38 mouse cellular contexts compared by ENCODE assay signal in genomic region chr11:33637107-33637506, GRCm38 (mm10). TPM values are rescaled to one million over a fixed set of nuclear protein-coding genes. Genes with fewer than 3 reads are reported as not detected.
"Had no signal": no experiment of that assay in that cellular context is flagged by ENCODE, and none has a peak within 500 bp of the region (broad histone marks: within the 10 kb centered on the region; RNA-seq: fewer than 3 reads in every experiment).

No protein-coding gene starts in this region.

- H3K9ac ChIP-seq: heart, embryonic 13.5 days; heart, embryonic 15.5 days; hindbrain, embryonic 13.5 days; hindbrain, embryonic 15.5 days; limb, embryonic 12.5 days; liver, embryonic 13.5 days; liver, embryonic 15.5 days had no signal

- H3K36me3 ChIP-seq: heart, embryonic 10.5 days; heart, embryonic 13.5 days; heart, embryonic 15.5 days; limb, embryonic 10.5 days; limb, embryonic 12.5 days; liver, embryonic 13.5 days; liver, embryonic 15.5 days had no signal

- H3K4me1 ChIP-seq: heart, embryonic 10.5 days; heart, embryonic 13.5 days; heart, embryonic 15.5 days; hindbrain, embryonic 13.5 days; hindbrain, embryonic 15.5 days; limb, embryonic 10.5 days; limb, embryonic 12.5 days; liver, embryonic 13.5 days; liver, embryonic 15.5 days had no signal

- H3K4me2 ChIP-seq: heart, embryonic 13.5 days; heart, embryonic 15.5 days; hindbrain, embryonic 13.5 days; hindbrain, embryonic 15.5 days; limb, embryonic 12.5 days; liver, embryonic 11.5 days; liver, embryonic 13.5 days; liver, embryonic 15.5 days had no signal

- DNase-seq: gastrocnemius, postnatal 14 days; gastrocnemius, postnatal 36 days; heart, adult 18-20 months; heart, postnatal 14 days; heart, postnatal 36 days; kidney, adult 18-20 months; kidney, adult 8-10 months; kidney, postnatal 10 days; kidney, postnatal 25 days; kidney, postnatal 4 days; liver; liver, embryonic 13.5 days had no signal

- H3K9me3 ChIP-seq: heart, embryonic 10.5 days; heart, embryonic 13.5 days; heart, embryonic 15.5 days; hindbrain, embryonic 13.5 days; hindbrain, embryonic 15.5 days; limb, embryonic 10.5 days; limb, embryonic 12.5 days; liver, embryonic 13.5 days; liver, embryonic 15.5 days had no signal

- H3K4me3 ChIP-seq: heart, embryonic 10.5 days; heart, embryonic 13.5 days; heart, embryonic 15.5 days; hindbrain, embryonic 13.5 days; hindbrain, embryonic 15.5 days; layer of hippocampus, adult 2 months; left cerebral cortex, adult 2 months; limb, embryonic 10.5 days; limb, embryonic 12.5 days; liver, embryonic 13.5 days; liver, embryonic 15.5 days had no signal

- H3K27me3 ChIP-seq: heart, embryonic 13.5 days; heart, embryonic 15.5 days; hindbrain, embryonic 13.5 days; hindbrain, embryonic 15.5 days; limb, embryonic 12.5 days; liver, embryonic 13.5 days; liver, embryonic 15.5 days had no signal

- H3K27ac ChIP-seq: heart, embryonic 10.5 days; heart, embryonic 13.5 days; heart, embryonic 15.5 days; hindbrain, embryonic 13.5 days; hindbrain, embryonic 15.5 days; hindbrain, postnatal 0 days; layer of hippocampus, adult 2 months; left cerebral cortex, adult 2 months; limb, embryonic 10.5 days; limb, embryonic 12.5 days; liver, embryonic 13.5 days; liver, embryonic 15.5 days had no signal

- ATAC-seq: hindbrain, postnatal 0 days; intestine, postnatal 0 days had no signal

RNA-seq across cellular contexts. Expression of gene D130052B06Rik, which starts 38.0 kb away (rescaled TPM):
- total RNA-seq: gastrocnemius, adult 18-20 months; gastrocnemius, adult 8-10 months; gastrocnemius, postnatal 14 days; gastrocnemius, postnatal 36 days; heart, adult 18-20 months; heart, adult 8-10 months; heart, postnatal 14 days; heart, postnatal 36 days; hematopoietic stem cell, adult 5-6 weeks; hindbrain, postnatal 0 days; layer of hippocampus, adult 2 months; layer of hippocampus, postnatal 10 days; layer of hippocampus, postnatal 25 days; left cerebral cortex, adult 2 months; left cerebral cortex, postnatal 14 days; left cerebral cortex, postnatal 36 days had no signal
- polyA plus RNA-seq: heart, embryonic 10.5 days; heart, embryonic 13.5 days; heart, embryonic 15.5 days; heart, postnatal 0 days; hindbrain, embryonic 11.5 days; hindbrain, embryonic 15.5 days; hindbrain, postnatal 0 days; intestine, embryonic 14.5 days; intestine, postnatal 0 days; kidney, embryonic 14.5 days; kidney, embryonic 16.5 days; limb, embryonic 10.5 days; liver, embryonic 11.5 days; liver, embryonic 13.5 days; liver, embryonic 15.5 days had no signal

RNA-seq across cellular contexts. Expression of gene Gabrp, which starts 58.3 kb away (rescaled TPM):
- total RNA-seq: gastrocnemius, adult 18-20 months; gastrocnemius, adult 8-10 months; gastrocnemius, postnatal 14 days; gastrocnemius, postnatal 36 days; heart, postnatal 36 days; hematopoietic stem cell, adult 5-6 weeks; layer of hippocampus, adult 2 months; layer of hippocampus, postnatal 10 days; layer of hippocampus, postnatal 25 days; left cerebral cortex, adult 2 months; left cerebral cortex, postnatal 14 days; left cerebral cortex, postnatal 36 days had no signal
- polyA plus RNA-seq: heart, postnatal 0 days; hindbrain, embryonic 13.5 days; hindbrain, embryonic 15.5 days; hindbrain, postnatal 0 days; intestine, embryonic 14.5 days; intestine, postnatal 0 days; liver, embryonic 15.5 days had no signal
